Mouse (Mus musculus) brain, embryonic 14.5 days (tissue): ENCODE measurements around the gene 4931440F15Rik.

Source experiments
- CTCF ChIP-seq: fragments of 200-500 bp; IDR thresholded peaks from 2 replicates; pipeline ENCODE4 v1.5.1; 2012; ENCODE audit warnings: inconsistent platforms, mild to moderate bottlenecking, moderate library complexity, borderline replicate concordance; ENCODE audit not compliant: insufficient read depth, insufficient read length; ENCODE audit errors: extremely low read depth
- POLR2A ChIP-seq: fragments of 200-500 bp; IDR thresholded peaks from 2 replicates; pipeline ENCODE4 v1.6.1; 2012; ENCODE audit warnings: mild to moderate bottlenecking, inconsistent platforms, borderline replicate concordance; ENCODE audit not compliant: poor library complexity, insufficient read depth, insufficient read length, severe bottlenecking; ENCODE audit errors: extremely low read depth

DNA sequence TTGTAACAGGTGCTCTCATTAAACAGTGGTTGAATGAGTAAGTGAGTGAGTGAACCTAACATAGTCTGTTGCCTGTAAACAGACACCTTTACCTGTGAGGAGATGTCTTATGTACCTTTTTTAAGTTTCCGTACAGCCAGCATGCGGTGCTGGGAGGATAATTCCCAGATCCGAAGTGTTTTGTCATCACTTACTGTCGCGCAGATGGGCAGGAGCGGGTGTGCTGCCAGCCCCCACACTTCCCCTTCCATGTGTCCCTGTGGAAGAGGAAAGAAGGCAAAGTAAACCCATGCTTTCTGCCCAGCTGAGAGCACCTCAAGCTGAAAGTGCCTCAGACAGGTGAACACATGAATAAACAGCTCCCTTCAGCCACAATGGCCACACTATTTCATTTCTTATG, 30.4 kb downstream of the 4931440F15Rik start:
- no peak for TF ChIP-seq CTCF
- TF ChIP-seq POLR2A: no peak
